Mouse (Mus musculus): ENCODE data around the gene Smbd1.

DNA sequence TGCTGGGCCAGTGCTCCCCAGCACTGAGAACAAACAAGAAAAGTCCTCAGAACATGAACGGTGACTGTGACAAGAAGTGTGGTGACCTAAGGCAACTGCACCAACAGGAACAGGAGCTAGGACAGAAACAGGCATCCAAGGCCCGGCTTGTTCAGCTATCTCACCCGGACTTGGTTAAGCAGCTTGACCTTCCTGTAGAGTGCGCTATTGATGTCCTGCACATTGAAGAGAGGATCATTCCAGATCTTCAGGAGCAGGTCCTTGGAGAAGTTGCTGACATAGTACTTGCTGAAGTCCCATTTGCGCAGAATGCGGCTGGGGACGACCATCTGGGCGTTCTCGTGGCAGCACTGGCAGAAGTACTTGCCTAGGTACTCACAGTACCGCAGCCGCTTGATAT, 16.2 kb upstream of the Smbd1 start:
- TF ChIP-seq CTCF (IDR thresholded peaks at IDR 0.05; ENCODE audit: borderline replicate concordance, extremely low read depth, insufficient read depth, insufficient read length) (no peak), POLR2A (IDR thresholded peaks at IDR 0.05; ENCODE audit: borderline replicate concordance, extremely low read depth, insufficient read depth, insufficient read length, poor library complexity, severe bottlenecking) (no peak)
